Mouse (Mus musculus): ENCODE measurements around the gene Rbfox3.

DNA sequence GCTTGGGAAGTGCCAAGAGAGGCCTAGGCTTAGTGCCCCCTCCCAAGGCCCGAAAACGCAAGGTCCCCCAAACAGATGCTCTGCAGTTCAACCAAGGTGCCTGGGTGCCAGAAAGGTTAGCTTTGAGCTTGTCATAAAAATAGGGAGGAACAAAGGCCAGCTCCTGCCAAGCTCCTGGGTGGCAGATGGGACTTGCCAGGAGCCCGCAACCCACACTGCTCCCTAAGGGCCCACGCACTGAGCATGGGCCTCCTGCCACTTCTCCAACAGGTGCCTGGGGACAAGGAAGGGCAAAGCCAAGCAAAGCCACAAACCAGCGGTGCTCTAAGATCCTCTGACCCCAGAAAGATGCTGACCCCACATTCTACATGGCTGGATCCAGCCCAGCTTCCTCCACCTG, 70.4 kb downstream of the Rbfox3 start:
- TF ChIP-seq CTCF (IDR thresholded peaks at IDR 0.05; ENCODE audit: extremely low read depth, insufficient read depth, low read length) (no peak), POLR2A (IDR thresholded peaks at IDR 0.05; ENCODE audit: extremely low read depth, insufficient read depth, low read length) (no peak)
